ENCODE assay signal across 9 mouse cellular contexts in genomic region chr14:102983686-102984085, GRCm38 (mm10). TPM values are rescaled to one million over a fixed set of nuclear protein-coding genes. Genes with fewer than 3 reads are reported as not detected.
DNase-seq lines count a peak whose midpoint lies in the region; ATAC-seq lines count a peak whose summit lies in the region.
"Had no signal": no experiment of that assay in that cellular context is flagged by ENCODE, and none has a peak within 500 bp of the region (broad histone marks: within the 10 kb centered on the region; RNA-seq: fewer than 3 reads in every experiment).

No protein-coding gene starts in this region.

- no peak overlapping the region for H3K4me3 ChIP-seq in kidney, embryonic 15.5 days (replicated peaks)
- H3K4me3 ChIP-seq in embryonic facial prominence, embryonic 12.5 days = no peak overlapping the region
- H3K4me3 ChIP-seq in limb, embryonic 13.5 days = no peak overlapping the region

- H3K9me3 ChIP-seq in kidney, embryonic 15.5 days (replicated peaks) = no peaks in the 10 kb centered on the region
- no peaks in the 10 kb centered on the region for H3K9me3 ChIP-seq in embryonic facial prominence, embryonic 12.5 days
- no peaks in the 10 kb centered on the region for H3K9me3 ChIP-seq in limb, embryonic 13.5 days
- H3K9me3 ChIP-seq: forebrain, embryonic 15.5 days; limb, embryonic 15.5 days had no signal

- H3K27ac ChIP-seq in kidney, embryonic 15.5 days = no peak overlapping the region
- H3K27ac ChIP-seq in embryonic facial prominence, embryonic 12.5 days = no peak overlapping the region
- no peak overlapping the region for H3K27ac ChIP-seq in limb, embryonic 13.5 days

- no peaks in the 10 kb centered on the region for H3K36me3 ChIP-seq in kidney, embryonic 15.5 days
- no peaks in the 10 kb centered on the region for H3K36me3 ChIP-seq in embryonic facial prominence, embryonic 12.5 days
- no peaks in the 10 kb centered on the region for H3K36me3 ChIP-seq in limb, embryonic 13.5 days
- H3K36me3 ChIP-seq: forebrain, embryonic 15.5 days; limb, embryonic 15.5 days had no signal

- H3K9ac ChIP-seq in kidney, embryonic 15.5 days = no peak overlapping the region
- H3K9ac ChIP-seq in embryonic facial prominence, embryonic 12.5 days = no peak overlapping the region
- no peak overlapping the region for H3K9ac ChIP-seq in limb, embryonic 13.5 days

- ATAC-seq in kidney, embryonic 15.5 days (replicated peaks; ENCODE audit: low FRiP score) = no peak
- no peak for ATAC-seq in embryonic facial prominence, embryonic 12.5 days (ENCODE audit: insufficient number of reproducible peaks, insufficient read depth, low FRiP score, low TSS enrichment)
- ATAC-seq in limb, embryonic 13.5 days (ENCODE audit: low FRiP score, low read depth) = no peak

- WGBS in kidney, embryonic 15.5 days = 75% methylated on average over 8 of the region's 8 CpGs
- 77% methylated on average over 8 of the region's 8 CpGs for WGBS in embryonic facial prominence, embryonic 12.5 days
- 76% methylated on average over 8 of the region's 8 CpGs for WGBS in limb, embryonic 13.5 days

- H3K4me1 ChIP-seq in kidney, embryonic 15.5 days = peaks cover 25% of the 10 kb centered on the region
- H3K4me1 ChIP-seq in embryonic facial prominence, embryonic 12.5 days = peaks cover under 1% of the 10 kb centered on the region; the same call in 1 of the 2 replicates
- peaks cover 17% of the 10 kb centered on the region for H3K4me1 ChIP-seq in limb, embryonic 13.5 days

- DNase-seq in kidney, postnatal 10 days = no peak
- DNase-seq in 416B (ENCODE audit: low read depth) = peak; percentile 65
- no peak for DNase-seq in urinary bladder, postnatal 4 days (ENCODE audit: low spot score in 2 of 2)
- no peak for DNase-seq in left cerebral cortex, adult 11 months (ENCODE audit: low spot score)

- no peaks in the 10 kb centered on the region for H3K27me3 ChIP-seq in kidney, embryonic 15.5 days
- no peaks in the 10 kb centered on the region for H3K27me3 ChIP-seq in embryonic facial prominence, embryonic 12.5 days
- peaks cover 9% of the 10 kb centered on the region; the same call in 1 of the 2 replicates for H3K27me3 ChIP-seq in limb, embryonic 13.5 days
- H3K27me3 ChIP-seq: forebrain, embryonic 15.5 days; limb, embryonic 15.5 days had no signal

- H3K4me2 ChIP-seq in kidney, embryonic 15.5 days = peak overlapping the region; percentile 98
- 0 out of 2 replicates have a peak overlapping the region, but pooled peaks have one; percentile 86 for H3K4me2 ChIP-seq in embryonic facial prominence, embryonic 12.5 days (replicated peaks)
- peak overlapping the region; percentile 87; the same call in 1 of the 2 replicates for H3K4me2 ChIP-seq in limb, embryonic 13.5 days (replicated peaks)

RNA-seq across cellular contexts. Expression of gene Kctd12, which starts 1.2 kb away (rescaled TPM):
- polyA plus RNA-seq in kidney, embryonic 15.5 days (2015; fragmentation: Nextera tagmentation; extraction: Ambion mirVana) = 11.0 and 11.2 TPM in 2 replicates
- 25.0 and 35.3 TPM in 2 replicates for polyA plus RNA-seq in embryonic facial prominence, embryonic 12.5 days (2016; fragmentation: Nextera tagmentation; extraction: Ambion mirVana)
- 41.4 and 45.1 TPM in 2 replicates for polyA plus RNA-seq in limb, embryonic 13.5 days (2015; fragmentation: Nextera tagmentation; extraction: Ambion mirVana)
